Mouse (Mus musculus): ENCODE measurements around the gene Olfr1506.
"Not testable (repeated sequence)": the region's sequence is repeated elsewhere in the genome, so short reads cannot be mapped to it uniquely, and the experiment has no call there.

Gene Olfr1506

GRCm38 (mm10) chr2:90224393-90224792, at the start of gene Olfr1506:
Olfr1506 (minus strand) TSS chr2:90224493.
- DNase-seq (ENCODE audit: low read depth): not testable (repeated sequence)

- no peak for DNase-seq (ENCODE audit: low read depth)
Measured at GRCm38 (mm10) chr2:90270932-90271331, 46.6 kb upstream of the Olfr1506 start, which contains the start of gene Olfr1271. Olfr1271 (minus strand) TSS chr2:90271032.

GRCm38 (mm10) chr2:90257492-90257891, 33.2 kb upstream of the Olfr1506 start, which contains the start of gene Olfr142:
Olfr142 (minus strand) TSS chr2:90257592.
- DNase-seq (ENCODE audit: low read depth): no peak

- not testable (repeated sequence) for DNase-seq (ENCODE audit: low read depth)
Measured at GRCm38 (mm10) chr2:90199606-90200005, 24.7 kb downstream of the Olfr1506 start.

- DNase-seq (ENCODE audit: low read depth): not testable (repeated sequence)
Measured at GRCm38 (mm10) chr2:90195285-90195684, 29.0 kb downstream of the Olfr1506 start.

GRCm38 (mm10) chr2:90194750-90195149, 29.5 kb downstream of the Olfr1506 start:
- DNase-seq (ENCODE audit: low read depth): not testable (repeated sequence)

GRCm38 (mm10) chr2:90187082-90187481, 37.2 kb downstream of the Olfr1506 start:
- not testable (repeated sequence) for DNase-seq (ENCODE audit: low read depth)

- DNase-seq (ENCODE audit: low read depth): not testable (repeated sequence)
Measured at GRCm38 (mm10) chr2:90186082-90186481, 38.2 kb downstream of the Olfr1506 start.

Measured in c-Kit-positive CD71-positive TER-119-negative erythroid progenitor cells, embryonic 14.5 days (primary cell).